Mouse (Mus musculus) cerebellum, adult 2 months (tissue): Measurements from ENCODE around the gene Csrp1.

Experiments used
- CTCF ChIP-seq: fragments of 200-500 bp; IDR thresholded peaks from 2 replicates; pipeline ENCODE4 v1.5.1; 2011; ENCODE audit warnings: low read depth, mild to moderate bottlenecking, control low read depth, low read length, moderate library complexity, borderline replicate concordance; ENCODE audit not compliant: insufficient read depth
- POLR2A ChIP-seq: fragments of 200-500 bp; IDR thresholded peaks from 2 replicates; pipeline ENCODE4 v1.6.1; 2011; ENCODE audit warnings: low read length, control low read depth, borderline replicate concordance; ENCODE audit not compliant: insufficient read depth

- no peak for TF ChIP-seq CTCF
- peak; percentile 33; the same call in 1 of the 2 replicates for TF ChIP-seq POLR2A
Observed at GRCm38 (mm10) chr1:135728631-135729366, 8.9 kb downstream of the Csrp1 start.
